Mouse (Mus musculus) olfactory bulb, adult 2 months (tissue): ENCODE results near the gene Birc5.

Experiments used
- CTCF ChIP-seq: fragments of 200-500 bp; IDR thresholded peaks from 2 replicates; pipeline ENCODE4 v1.5.1; 2012; ENCODE audit warnings: low read depth, mild to moderate bottlenecking, low read length, moderate library complexity; ENCODE audit not compliant: insufficient read depth
- POLR2A ChIP-seq: fragments of 200-500 bp; IDR thresholded peaks from 2 replicates; pipeline ENCODE4 v1.6.1; 2012; ENCODE audit warnings: mild to moderate bottlenecking, low read depth, low read length, moderate library complexity; ENCODE audit not compliant: insufficient read depth

- no peak for TF ChIP-seq CTCF
- TF ChIP-seq POLR2A = no peak
Observed at GRCm38 (mm10) chr11:117847593-117848215, 1.3 kb upstream of the Birc5 start.
